Mouse (Mus musculus) E14TG2a.4 (cell line): ENCODE results near the gene Cilp.

Source experiments
- CTCF ChIP-seq: conservative IDR thresholded peaks from 2 replicates; pipeline ENCODE4 v1.5.1; 2014; ENCODE audit warnings: low read length
- NANOG ChIP-seq: IDR thresholded peaks from 2 replicates; pipeline ENCODE4 v1.6.1; 2014; ENCODE audit warnings: borderline replicate concordance, low read length, mixed read lengths

DNA sequence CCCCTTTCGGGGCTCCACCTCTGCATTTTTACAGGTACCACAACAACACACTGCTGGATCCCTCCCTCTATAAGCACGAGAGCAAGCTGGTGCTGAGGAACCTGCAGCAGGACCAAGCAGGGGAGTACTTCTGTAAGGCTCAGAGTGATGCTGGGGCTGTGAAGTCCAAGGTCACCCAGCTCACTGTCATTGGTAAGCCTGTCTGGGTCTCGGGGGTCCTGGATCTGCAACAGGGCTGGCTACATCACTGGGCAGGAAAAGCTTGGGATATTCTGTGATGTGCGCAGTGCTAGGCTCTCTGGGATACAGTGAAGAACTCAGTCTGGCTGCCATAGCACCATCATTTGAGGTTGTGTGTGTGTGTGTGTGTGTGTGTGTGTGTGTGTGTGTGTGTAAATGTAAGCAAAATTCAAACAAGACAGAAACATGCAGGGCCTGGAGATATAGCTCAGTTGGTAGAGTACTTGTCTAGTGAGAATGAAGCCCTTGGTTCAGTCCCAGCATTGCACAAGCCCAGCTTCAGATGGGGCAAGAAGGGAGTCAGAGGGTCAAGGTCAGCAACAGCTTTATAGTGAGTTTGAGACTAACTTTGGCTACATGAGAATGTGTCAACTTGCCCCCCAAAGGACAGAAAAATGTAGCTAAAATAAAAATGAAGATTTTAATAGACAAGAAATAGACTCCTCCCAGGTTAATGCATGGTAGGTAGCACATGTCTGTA, 11.0 kb downstream of the Cilp start:
- TF ChIP-seq CTCF = no peak
- no peak for TF ChIP-seq NANOG
